8 mouse cellular contexts compared by ENCODE assay signal in genomic region chr19:4811909-4812242, GRCm38 (mm10). TPM values are rescaled to one million over a fixed set of nuclear protein-coding genes. Genes with fewer than 3 reads are reported as not detected.
DNase-seq lines count a peak whose midpoint lies in the region; ATAC-seq and TF ChIP-seq lines count a peak whose summit lies in the region.

No protein-coding gene starts in this region.

- DNase-seq in heart, postnatal 0 days (ENCODE audit: low spot score), result no peak
- no peak for DNase-seq in heart, postnatal 14 days
- no peak for DNase-seq in embryo, embryonic 11 days
- DNase-seq in left cerebral cortex, adult 18-20 months (ENCODE audit: low spot score in 2 of 2), result no peak

- H3K9ac ChIP-seq in heart, postnatal 0 days (replicated peaks; ENCODE audit: low read depth, low read length), result peak overlapping the region; percentile 70
- peak overlapping the region; percentile 82 for H3K9ac ChIP-seq in hindbrain, embryonic 12.5 days
- peak overlapping the region; percentile 72 for H3K9ac ChIP-seq in midbrain, embryonic 12.5 days (replicated peaks)

- peak; percentile 36 for ATAC-seq in heart, postnatal 0 days (ENCODE audit: insufficient read depth, low read depth)
- peak; percentile 36; the same call in 1 of the 2 replicates for ATAC-seq in hindbrain, embryonic 12.5 days (ENCODE audit: low FRiP score)
- ATAC-seq in midbrain, embryonic 12.5 days (ENCODE audit: low FRiP score, low read depth), result no peak
- no peak for ATAC-seq in erythroid progenitor cell, adult 5-6 weeks (replicated peaks; ENCODE audit: low FRiP score, poor library complexity, severe bottlenecking)

- no peaks in the 10 kb centered on the region for H3K27me3 ChIP-seq in heart, postnatal 0 days (ENCODE audit: control insufficient read depth, insufficient read depth, low read length)
- H3K27me3 ChIP-seq in hindbrain, embryonic 12.5 days, result no peaks in the 10 kb centered on the region
- no peaks in the 10 kb centered on the region for H3K27me3 ChIP-seq in midbrain, embryonic 12.5 days

- H3K27ac ChIP-seq in heart, postnatal 0 days (ENCODE audit: low read depth), result peak overlapping the region; percentile 93
- H3K27ac ChIP-seq in bone marrow, adult 2 months (ENCODE audit: control insufficient read depth, insufficient read depth, low read depth, low read length, poor library complexity), result peak overlapping the region; percentile 93
- H3K27ac ChIP-seq in hindbrain, embryonic 12.5 days, result peak overlapping the region; percentile 93
- peak overlapping the region; percentile 91 for H3K27ac ChIP-seq in midbrain, embryonic 12.5 days (replicated peaks)

- TF ChIP-seq CTCF in heart, postnatal 0 days (IDR thresholded peaks at IDR 0.05; ENCODE audit: low read depth), result no peak
- no peak for TF ChIP-seq CTCF in bone marrow, adult 2 months (IDR thresholded peaks at IDR 0.05; ENCODE audit: control insufficient read depth, insufficient read depth, low read length)

- H3K4me3 ChIP-seq in heart, postnatal 0 days (ENCODE audit: low read depth, low read length), result peak overlapping the region; percentile 77
- H3K4me3 ChIP-seq in bone marrow, adult 2 months (replicated peaks; ENCODE audit: control insufficient read depth, low read depth, low read length), result peak overlapping the region; percentile 78
- H3K4me3 ChIP-seq in hindbrain, embryonic 12.5 days, result peak overlapping the region; percentile 81
- peak overlapping the region; percentile 87 for H3K4me3 ChIP-seq in midbrain, embryonic 12.5 days

- peaks cover 18% of the 10 kb centered on the region; the same call in 1 of the 2 replicates for H3K4me1 ChIP-seq in heart, postnatal 0 days (ENCODE audit: control insufficient read depth, insufficient read depth)
- no peaks in the 10 kb centered on the region; the same call in 1 of the 2 replicates for H3K4me1 ChIP-seq in bone marrow, adult 2 months (ENCODE audit: control insufficient read depth, insufficient read depth, low read length)
- peaks cover 22% of the 10 kb centered on the region for H3K4me1 ChIP-seq in hindbrain, embryonic 12.5 days
- H3K4me1 ChIP-seq in midbrain, embryonic 12.5 days, result peaks cover 22% of the 10 kb centered on the region

- H3K4me2 ChIP-seq in heart, postnatal 0 days (ENCODE audit: low read depth, low read length), result peak overlapping the region; percentile 53
- H3K4me2 ChIP-seq in hindbrain, embryonic 12.5 days (replicated peaks), result peak overlapping the region; percentile 96
- H3K4me2 ChIP-seq in midbrain, embryonic 12.5 days (replicated peaks), result peak overlapping the region; percentile 95

- intact Hi-C loops in heart, postnatal 14 days (cut with DNase I), result loop anchor here (2.0 kb wide), 2 partner anchors 27 to 57 kb away; partner anchors contain the start of genes Ccdc87 and Ccs

- no peak for TF ChIP-seq EP300 in heart, postnatal 0 days (IDR thresholded peaks at IDR 0.05; ENCODE audit: low read depth)

- H3K9me3 ChIP-seq in heart, postnatal 0 days (replicated peaks; ENCODE audit: control insufficient read depth, low read length), result no peaks in the 10 kb centered on the region
- H3K9me3 ChIP-seq in hindbrain, embryonic 12.5 days (replicated peaks), result no peaks in the 10 kb centered on the region
- no peaks in the 10 kb centered on the region for H3K9me3 ChIP-seq in midbrain, embryonic 12.5 days

- no peaks in the 10 kb centered on the region for H3K36me3 ChIP-seq in heart, postnatal 0 days (replicated peaks; ENCODE audit: control insufficient read depth, insufficient read depth, low read length)
- no peaks in the 10 kb centered on the region for H3K36me3 ChIP-seq in hindbrain, embryonic 12.5 days
- H3K36me3 ChIP-seq in midbrain, embryonic 12.5 days, result no peaks in the 10 kb centered on the region

- 3% methylated on average over 12 of the region's 12 CpGs for WGBS in heart, postnatal 0 days
- 1% methylated on average over 12 of the region's 12 CpGs for WGBS in bone marrow, adult 2 months
- WGBS in hindbrain, embryonic 12.5 days, result 7% methylated on average over 12 of the region's 12 CpGs
- WGBS in midbrain, embryonic 12.5 days, result 4% methylated on average over 12 of the region's 12 CpGs

- no peak for TF ChIP-seq POLR2A in bone marrow, adult 2 months (IDR thresholded peaks at IDR 0.05; ENCODE audit: borderline replicate concordance, control insufficient read depth, low read depth, low read length)

RNA-seq across cellular contexts. Expression of gene Rbm14, which starts 0.4 kb away (rescaled TPM):
- total RNA-seq in heart, postnatal 0 days (2014; rRNA removed; ENCODE audit: low replicate concordance), result 25.3 and 28.1 TPM in 2 replicates
- 21.2 and 24.9 TPM in 2 replicates for polyA plus RNA-seq in heart, postnatal 0 days (2015; fragmentation: Nextera tagmentation; extraction: Ambion mirVana)
- 10 to 100 TPM; 25.3 to 32.3 TPM for total RNA-seq in heart, postnatal 14 days (2021)
- 28.4 and 38.2 TPM in 2 replicates for polyA plus RNA-seq in bone marrow, adult 2 months (2011; ENCODE audit: insufficient read depth, insufficient read length, low replicate concordance, missing spikeins)
- polyA plus RNA-seq in hindbrain, embryonic 12.5 days (2016; fragmentation: Nextera tagmentation; extraction: Ambion mirVana), result 96.0 and 97.9 TPM in 2 replicates
- 108 and 111 TPM in 2 replicates for polyA plus RNA-seq in midbrain, embryonic 12.5 days (2016; fragmentation: Nextera tagmentation; extraction: Ambion mirVana)
- total RNA-seq in erythroid progenitor cell, adult 5-6 weeks (2015; ENCODE audit: low replicate concordance), result 28.1 and 35.3 TPM in 2 replicates
- total RNA-seq in erythroid progenitor cell, adult 5-6 weeks (2017; ENCODE audit: low replicate concordance), result 27.7 and 27.9 TPM in 2 replicates
- total RNA-seq in left cerebral cortex, adult 18-20 months (2021), result 10 to 100 TPM; 37.6 to 60.4 TPM

RNA-seq across cellular contexts. Expression of gene Gm21992, which starts 0.5 kb away (rescaled TPM):
- 3.7 and 12.4 TPM in 2 replicates for total RNA-seq in heart, postnatal 0 days (2014; rRNA removed; ENCODE audit: low replicate concordance)
- 17.6 and 21.6 TPM in 2 replicates for polyA plus RNA-seq in heart, postnatal 0 days (2015; fragmentation: Nextera tagmentation; extraction: Ambion mirVana)
- total RNA-seq in heart, postnatal 14 days (2021), result 10 to 100 TPM; 21.1 to 24.7 TPM
- 16.2 and 40.7 TPM in 2 replicates for polyA plus RNA-seq in bone marrow, adult 2 months (2011; ENCODE audit: insufficient read depth, insufficient read length, low replicate concordance, missing spikeins)
- polyA plus RNA-seq in hindbrain, embryonic 12.5 days (2016; fragmentation: Nextera tagmentation; extraction: Ambion mirVana), result 41.5 and 42.9 TPM in 2 replicates
- polyA plus RNA-seq in midbrain, embryonic 12.5 days (2016; fragmentation: Nextera tagmentation; extraction: Ambion mirVana), result 47.3 and 50.1 TPM in 2 replicates
- 13.7 and 83.8 TPM in 2 replicates for total RNA-seq in erythroid progenitor cell, adult 5-6 weeks (2015; ENCODE audit: low replicate concordance)
- 29.0 and 62.2 TPM in 2 replicates for total RNA-seq in erythroid progenitor cell, adult 5-6 weeks (2017; ENCODE audit: low replicate concordance)
- total RNA-seq in left cerebral cortex, adult 18-20 months (2021), result 10 to 100 TPM; 28.4 to 39.1 TPM

RNA-seq across cellular contexts. Expression of gene Rbm4, which starts 18.2 kb away (rescaled TPM):
- total RNA-seq in heart, postnatal 0 days (2014; rRNA removed; ENCODE audit: low replicate concordance), result 63.4 and 75.1 TPM in 2 replicates
- 40.8 and 43.9 TPM in 2 replicates for polyA plus RNA-seq in heart, postnatal 0 days (2015; fragmentation: Nextera tagmentation; extraction: Ambion mirVana)
- 10 to 100 TPM; 41.4 to 48.7 TPM for total RNA-seq in heart, postnatal 14 days (2021)
- polyA plus RNA-seq in bone marrow, adult 2 months (2011; ENCODE audit: insufficient read depth, insufficient read length, low replicate concordance, missing spikeins), result 19.9 and 30.3 TPM in 2 replicates
- polyA plus RNA-seq in hindbrain, embryonic 12.5 days (2016; fragmentation: Nextera tagmentation; extraction: Ambion mirVana), result 88.8 and 94.8 TPM in 2 replicates
- 86.0 and 94.7 TPM in 2 replicates for polyA plus RNA-seq in midbrain, embryonic 12.5 days (2016; fragmentation: Nextera tagmentation; extraction: Ambion mirVana)
- total RNA-seq in erythroid progenitor cell, adult 5-6 weeks (2015; ENCODE audit: low replicate concordance), result 41.5 and 67.4 TPM in 2 replicates
- 106 and 172 TPM in 2 replicates for total RNA-seq in erythroid progenitor cell, adult 5-6 weeks (2017; ENCODE audit: low replicate concordance)
- total RNA-seq in left cerebral cortex, adult 18-20 months (2021), result 100 to 1,000 TPM; 115 to 118 TPM

RNA-seq across cellular contexts. Expression of gene Ccs, which starts 27.3 kb away (rescaled TPM):
- 23.2 and 58.6 TPM in 2 replicates for total RNA-seq in heart, postnatal 0 days (2014; rRNA removed; ENCODE audit: low replicate concordance)
- polyA plus RNA-seq in heart, postnatal 0 days (2015; fragmentation: Nextera tagmentation; extraction: Ambion mirVana), result 41.8 and 42.1 TPM in 2 replicates
- 10 to 100 TPM; 29.3 to 29.9 TPM for total RNA-seq in heart, postnatal 14 days (2021)
- 77.4 and 91.7 TPM in 2 replicates for polyA plus RNA-seq in bone marrow, adult 2 months (2011; ENCODE audit: insufficient read depth, insufficient read length, low replicate concordance, missing spikeins)
- 42.7 and 46.4 TPM in 2 replicates for polyA plus RNA-seq in hindbrain, embryonic 12.5 days (2016; fragmentation: Nextera tagmentation; extraction: Ambion mirVana)
- polyA plus RNA-seq in midbrain, embryonic 12.5 days (2016; fragmentation: Nextera tagmentation; extraction: Ambion mirVana), result 34.1 and 38.1 TPM in 2 replicates
- 30.2 and 74.6 TPM in 2 replicates for total RNA-seq in erythroid progenitor cell, adult 5-6 weeks (2015; ENCODE audit: low replicate concordance)
- 63.1 and 81.9 TPM in 2 replicates for total RNA-seq in erythroid progenitor cell, adult 5-6 weeks (2017; ENCODE audit: low replicate concordance)
- total RNA-seq in left cerebral cortex, adult 18-20 months (2021), result 10 to 100 TPM; 28.9 to 33.8 TPM

RNA-seq across cellular contexts. Expression of gene Ccdc87, which starts 27.3 kb away (rescaled TPM):
- total RNA-seq in heart, postnatal 0 days (2014; rRNA removed; ENCODE audit: low replicate concordance), result not detected in 2 replicates
- polyA plus RNA-seq in heart, postnatal 0 days (2015; fragmentation: Nextera tagmentation; extraction: Ambion mirVana), result 0.08 and 0.10 TPM in 2 replicates
- total RNA-seq in heart, postnatal 14 days (2021), result not detected
- polyA plus RNA-seq in bone marrow, adult 2 months (2011; ENCODE audit: insufficient read depth, insufficient read length, low replicate concordance, missing spikeins), result not detected in 2 replicates
- polyA plus RNA-seq in hindbrain, embryonic 12.5 days (2016; fragmentation: Nextera tagmentation; extraction: Ambion mirVana), result 0.35 and 0.40 TPM in 2 replicates
- 0.15 TPM in 1 of 2 replicates, not detected in the other for polyA plus RNA-seq in midbrain, embryonic 12.5 days (2016; fragmentation: Nextera tagmentation; extraction: Ambion mirVana)
- total RNA-seq in erythroid progenitor cell, adult 5-6 weeks (2015; ENCODE audit: low replicate concordance), result not detected in 2 replicates
- total RNA-seq in erythroid progenitor cell, adult 5-6 weeks (2017; ENCODE audit: low replicate concordance), result not detected in 2 replicates
- total RNA-seq in left cerebral cortex, adult 18-20 months (2021), result 1 to 10 TPM; 2.2 to 2.7 TPM

Comparison
In these comparisons a context has a peak if more than half of its experiments do, and no peak if none do; other contexts are left out.
1. ATAC-seq: peak in heart, postnatal 0 days (single experiment) and hindbrain, embryonic 12.5 days (single experiment); none in midbrain, embryonic 12.5 days (single experiment) and erythroid progenitor cell, adult 5-6 weeks (single experiment).
2. Peak in every context shown above with its lines, with median percentiles within 50 percentile points of each other: H3K27ac ChIP-seq, H3K4me2 ChIP-seq, H3K4me3 ChIP-seq and H3K9ac ChIP-seq.